Mouse (Mus musculus) erythroblast, embryonic 14.5 days (primary cell): ENCODE results near the gene Radil. TPM values are rescaled to one million over a fixed set of nuclear protein-coding genes. Genes with fewer than 3 reads are reported as not detected.

Experiments used
- H3K27me3 ChIP-seq: 2 replicates; pipeline ENCODE4 v1.6.1; 2012; ENCODE audit warnings: inconsistent platforms; ENCODE audit not compliant: control insufficient read depth
- H3K36me3 ChIP-seq: 2 replicates; pipeline ENCODE4 v1.6.1; 2012; ENCODE audit warnings: mild to moderate bottlenecking, inconsistent platforms; ENCODE audit not compliant: control insufficient read depth
- H3K4me1 ChIP-seq: 2 replicates; pipeline ENCODE4 v1.6.1; 2012; ENCODE audit warnings: inconsistent platforms; ENCODE audit not compliant: control insufficient read depth
- H3K4me3 ChIP-seq: replicated peaks from 2 replicates; pipeline ENCODE3; 2012; ENCODE audit warnings: moderate library complexity, mild to moderate bottlenecking, inconsistent platforms
- H3K9me3 ChIP-seq: 2 replicates; pipeline ENCODE4 v1.6.1; 2012; ENCODE audit warnings: low read length, inconsistent platforms, mixed read lengths; ENCODE audit not compliant: control insufficient read depth
- GATA1 ChIP-seq: IDR thresholded peaks from 2 replicates; pipeline ENCODE4 v1.6.1; 2012; ENCODE audit warnings: low read length, inconsistent platforms, mixed read lengths
- TAL1 ChIP-seq: IDR thresholded peaks from 3 replicates; pipeline ENCODE4 v1.6.1; 2012; ENCODE audit warnings: low read length, inconsistent platforms, mixed read lengths
- polyA plus RNA-seq: library from polyadenylated mRNA; stranded (reverse); fragments of >175 nt; gene quantifications from 2 replicates; pipeline ENCODE4 v1.2.3, GENCODE M21; 2012

Gene Radil
- 0.01 and 0.04 TPM in 2 replicates for polyA plus RNA-seq

GRCm38 (mm10) chr5:142550706-142551652 is at the start of gene Radil:
Gene Radil, minus strand, starts transcription at chr5:142551098.
- Histone ChIP-seq H3K9me3 (peaks cover 9% of the 10 kb centered on the region), H3K4me3 (peak within 1 kb of the TSS; percentile 40), H3K4me1 (peaks cover 10% of the 10 kb centered on the region), H3K27me3 (peaks cover 32% of the 10 kb centered on the region), H3K36me3 (no peaks in the 10 kb centered on the region)
- TF ChIP-seq GATA1 (no peak), TAL1 (no peak)

- H3K27me3 ChIP-seq = no peaks in the 10 kb centered on the region
- no peak for TF ChIP-seq TAL1
- no peak for TF ChIP-seq GATA1
- H3K4me1 ChIP-seq = no peaks in the 10 kb centered on the region
Observed at GRCm38 (mm10) chr5:142597648-142598390, 46.9 kb upstream of the Radil start.

GRCm38 (mm10) chr5:142596723-142597122 is 45.8 kb upstream of the Radil start:
- TF ChIP-seq GATA1 (no peak), TAL1 (no peak)
- Histone ChIP-seq H3K4me3 (no peak overlapping the region), H3K27me3 (no peaks in the 10 kb centered on the region), H3K4me1 (no peaks in the 10 kb centered on the region), H3K9me3 (no peaks in the 10 kb centered on the region), H3K36me3 (no peaks in the 10 kb centered on the region)

More at GRCm38 (mm10) chr5:142597648-142598390, 46.9 kb upstream of the Radil start:
- Histone ChIP-seq H3K4me3 (no peak overlapping the region), H3K36me3 (no peaks in the 10 kb centered on the region), H3K9me3 (no peaks in the 10 kb centered on the region)

- no peaks in the 10 kb centered on the region for H3K4me1 ChIP-seq
- H3K4me3 ChIP-seq = no peak overlapping the region
- no peaks in the 10 kb centered on the region for H3K36me3 ChIP-seq
- TF ChIP-seq TAL1 = no peak
- no peak for TF ChIP-seq GATA1
- no peaks in the 10 kb centered on the region for H3K9me3 ChIP-seq
- no peaks in the 10 kb centered on the region for H3K27me3 ChIP-seq
Observed at GRCm38 (mm10) chr5:142595698-142596097, 44.8 kb upstream of the Radil start.

GRCm38 (mm10) chr5:142590953-142591616 is 40.2 kb upstream of the Radil start:
- Histone ChIP-seq H3K4me3 (no peak overlapping the region), H3K4me1 (no peaks in the 10 kb centered on the region), H3K27me3 (no peaks in the 10 kb centered on the region), H3K9me3 (no peaks in the 10 kb centered on the region), H3K36me3 (no peaks in the 10 kb centered on the region; the same call in 1 of the 2 replicates)
- TF ChIP-seq TAL1 = no peak
- TF ChIP-seq GATA1 = no peak

- no peak for TF ChIP-seq GATA1
- no peak for TF ChIP-seq TAL1
- Histone ChIP-seq H3K4me3 (no peak overlapping the region), H3K27me3 (no peaks in the 10 kb centered on the region), H3K9me3 (peaks cover 2% of the 10 kb centered on the region), H3K36me3 (peaks cover 2% of the 10 kb centered on the region; the same call in 1 of the 2 replicates), H3K4me1 (no peaks in the 10 kb centered on the region)
Observed at GRCm38 (mm10) chr5:142583616-142584126, 32.8 kb upstream of the Radil start.

- Histone ChIP-seq H3K36me3 (peaks cover 5% of the 10 kb centered on the region; the same call in 1 of the 2 replicates), H3K9me3 (peaks cover 8% of the 10 kb centered on the region), H3K4me3 (no peak overlapping the region), H3K4me1 (no peaks in the 10 kb centered on the region), H3K27me3 (no peaks in the 10 kb centered on the region)
- no peak for TF ChIP-seq GATA1
- TF ChIP-seq TAL1 = no peak
Observed at GRCm38 (mm10) chr5:142581517-142581916, 30.6 kb upstream of the Radil start.

- no peak overlapping the region for H3K4me3 ChIP-seq
- peaks cover 5% of the 10 kb centered on the region; the same call in 1 of the 2 replicates for H3K36me3 ChIP-seq
- no peaks in the 10 kb centered on the region for H3K27me3 ChIP-seq
- H3K9me3 ChIP-seq = peaks cover 8% of the 10 kb centered on the region
- no peaks in the 10 kb centered on the region for H3K4me1 ChIP-seq
- no peak for TF ChIP-seq GATA1
- no peak for TF ChIP-seq TAL1
Observed at GRCm38 (mm10) chr5:142578192-142578591, 27.3 kb upstream of the Radil start.

- no peaks in the 10 kb centered on the region for H3K27me3 ChIP-seq
- no peaks in the 10 kb centered on the region for H3K4me1 ChIP-seq
- TF ChIP-seq GATA1 (no peak), TAL1 (no peak)
- no peak overlapping the region for H3K4me3 ChIP-seq
- peaks cover 12% of the 10 kb centered on the region for H3K9me3 ChIP-seq
- H3K36me3 ChIP-seq = peaks cover 7% of the 10 kb centered on the region; the same call in 1 of the 2 replicates
Observed at GRCm38 (mm10) chr5:142576832-142577231, 25.9 kb upstream of the Radil start.
